12 mouse cellular contexts compared by ENCODE assay signal in genomic region chr5:135428786-135429185, GRCm38 (mm10). TPM values are rescaled to one million over a fixed set of nuclear protein-coding genes. Genes with fewer than 3 reads are reported as not detected.
DNase-seq lines count a peak whose midpoint lies in the region; ATAC-seq and TF ChIP-seq lines count a peak whose summit lies in the region.
"Had no signal": no experiment of that assay in that cellular context is flagged by ENCODE, and none has a peak within 500 bp of the region (broad histone marks: within the 10 kb centered on the region; RNA-seq: fewer than 3 reads in every experiment).

No protein-coding gene starts in this region.

- DNase-seq in heart, postnatal 0 days (ENCODE audit: low spot score): no peak
- DNase-seq in heart, adult 18-20 months: no peak
- peak; percentile 33 for DNase-seq in lung, postnatal 36 days
- DNase-seq in lung, postnatal 14 days: no peak
- DNase-seq in Patski (ENCODE audit: low read depth, low spot score): no peak
- peak; percentile 34 for DNase-seq in retina, postnatal 1 day
- DNase-seq in right cerebral cortex, adult 18-20 months: no peak
- no peak for DNase-seq in forebrain, embryonic 10.5 days (ENCODE audit: extremely low spot score, low spot score)
- DNase-seq: cerebellum, postnatal 36 days; heart, postnatal 4 days; thymus, adult 18-20 months had no signal

- no peak overlapping the region for H3K4me3 ChIP-seq in heart, postnatal 0 days (ENCODE audit: low read depth, low read length)
- no peak overlapping the region for H3K4me3 ChIP-seq in forebrain, embryonic 10.5 days

- TF ChIP-seq CTCF in heart, postnatal 0 days (IDR thresholded peaks at IDR 0.05; ENCODE audit: low read depth): peak; percentile 40
- peak; percentile 83 for TF ChIP-seq CTCF in Patski (IDR thresholded peaks at IDR 0.05)

- ATAC-seq in heart, postnatal 0 days (ENCODE audit: insufficient read depth, low read depth): no peak
- ATAC-seq in Patski: no peak
- ATAC-seq: activated CD4-positive, CD25-positive, alpha-beta regulatory T cell, adult 4 months had no signal

- WGBS in heart, postnatal 0 days: 70% methylated on average over 5 of the region's 5 CpGs
- WGBS in forebrain, embryonic 10.5 days: 78% methylated on average over 5 of the region's 5 CpGs

- H3K9ac ChIP-seq in heart, postnatal 0 days (replicated peaks; ENCODE audit: low read depth, low read length): no peak overlapping the region

- no peak overlapping the region for H3K4me2 ChIP-seq in heart, postnatal 0 days (ENCODE audit: low read depth, low read length)

- in situ Hi-C loops in Patski (cut with MboI; ENCODE audit: low pct_unique_long_range_greater_than_20kb): no loop called here

- POLR2A ChIA-PET in Patski (lab: Charles Lee): no interaction called here

- H3K27me3 ChIP-seq in heart, postnatal 0 days (ENCODE audit: control insufficient read depth, insufficient read depth, low read length): no peaks in the 10 kb centered on the region
- no peaks in the 10 kb centered on the region for H3K27me3 ChIP-seq in Patski
- no peaks in the 10 kb centered on the region for H3K27me3 ChIP-seq in forebrain, embryonic 10.5 days (ENCODE audit: poor library complexity, severe bottlenecking)

- H3K9me3 ChIP-seq in heart, postnatal 0 days (replicated peaks; ENCODE audit: control insufficient read depth, low read length): no peaks in the 10 kb centered on the region
- H3K9me3 ChIP-seq in forebrain, embryonic 10.5 days: no peaks in the 10 kb centered on the region; the same call in 1 of the 2 replicates

- CTCF ChIA-PET in Patski (lab: Charles Lee): interaction anchor here (0.8 to 1.9 kb wide), 8 partner anchors 8 to 136 kb away, joined by 3 to 6 read pairs (median 3); no protein-coding TSS in a partner anchor

- peaks cover 82% of the 10 kb centered on the region for H3K36me3 ChIP-seq in heart, postnatal 0 days (replicated peaks; ENCODE audit: control insufficient read depth, insufficient read depth, low read length)
- peaks cover 98% of the 10 kb centered on the region for H3K36me3 ChIP-seq in forebrain, embryonic 10.5 days (replicated peaks)

- H3K4me1 ChIP-seq in heart, postnatal 0 days (ENCODE audit: control insufficient read depth, insufficient read depth): no peaks in the 10 kb centered on the region
- no peaks in the 10 kb centered on the region for H3K4me1 ChIP-seq in forebrain, embryonic 10.5 days

- no peak for TF ChIP-seq EP300 in heart, postnatal 0 days (IDR thresholded peaks at IDR 0.05; ENCODE audit: low read depth)

- no peak overlapping the region for H3K27ac ChIP-seq in heart, postnatal 0 days (ENCODE audit: low read depth)
- H3K27ac ChIP-seq in forebrain, embryonic 10.5 days: no peak overlapping the region

RNA-seq across cellular contexts. Expression of gene Pom121, which starts 34.4 kb away (rescaled TPM):
- total RNA-seq in heart, postnatal 0 days (2014; rRNA removed; ENCODE audit: low replicate concordance): 8.4 and 10.3 TPM in 2 replicates
- polyA plus RNA-seq in heart, postnatal 0 days (2015; fragmentation: Nextera tagmentation; extraction: Ambion mirVana): 3.6 and 4.4 TPM in 2 replicates
- 10 to 100 TPM; 11.4 to 12.4 TPM for total RNA-seq in heart, adult 18-20 months (2021)
- 33.2 TPM for polyA plus RNA-seq in Patski (2021)
- polyA plus RNA-seq in forebrain, embryonic 10.5 days (2016; fragmentation: Nextera tagmentation; extraction: Ambion mirVana): 19.5 and 20.4 TPM in 2 replicates

RNA-seq across cellular contexts. Expression of gene Nsun5, which starts 59.0 kb away (rescaled TPM):
- total RNA-seq in heart, postnatal 0 days (2014; rRNA removed; ENCODE audit: low replicate concordance): 8.7 and 19.3 TPM in 2 replicates
- polyA plus RNA-seq in heart, postnatal 0 days (2015; fragmentation: Nextera tagmentation; extraction: Ambion mirVana): 11.4 and 13.1 TPM in 2 replicates
- 10 to 100 TPM; 17.1 TPM for total RNA-seq in heart, adult 18-20 months (2021)
- polyA plus RNA-seq in Patski (2021): 28.7 TPM
- polyA plus RNA-seq in forebrain, embryonic 10.5 days (2016; fragmentation: Nextera tagmentation; extraction: Ambion mirVana): 49.7 and 51.2 TPM in 2 replicates

Comparison
In these comparisons a context has a peak if more than half of its experiments do, and no peak if none do; other contexts are left out.
1. DNase-seq: peak in lung, postnatal 36 days (single experiment) and retina, postnatal 1 day (single experiment); none in heart, postnatal 0 days (single experiment), heart, adult 18-20 months (0 of 2), lung, postnatal 14 days (single experiment), Patski (single experiment), right cerebral cortex, adult 18-20 months (single experiment) and forebrain, embryonic 10.5 days (single experiment).